Mouse (Mus musculus) spleen, adult 2 months (tissue): ENCODE data around the gene Racgap1.

ENCODE experiments used
- CTCF ChIP-seq: fragments of 200-500 bp; IDR thresholded peaks from 2 replicates; pipeline ENCODE4 v1.5.1; 2011; ENCODE audit warnings: mild to moderate bottlenecking, inconsistent platforms; ENCODE audit not compliant: insufficient read depth, insufficient read length, insufficient replicate concordance; ENCODE audit errors: extremely low read depth
- POLR2A ChIP-seq: fragments of 200-500 bp; IDR thresholded peaks from 2 replicates; pipeline ENCODE4 v1.6.1; 2011; ENCODE audit warnings: low read depth, low read length, inconsistent platforms

GRCm38 (mm10) chr15:99615246-99615645 lies 36.2 kb downstream of the Racgap1 start:
- TF ChIP-seq CTCF (no peak), POLR2A (no peak)
